Comparison of ENCODE assay signal across 8 mouse cellular contexts in the genomic region with DNA sequence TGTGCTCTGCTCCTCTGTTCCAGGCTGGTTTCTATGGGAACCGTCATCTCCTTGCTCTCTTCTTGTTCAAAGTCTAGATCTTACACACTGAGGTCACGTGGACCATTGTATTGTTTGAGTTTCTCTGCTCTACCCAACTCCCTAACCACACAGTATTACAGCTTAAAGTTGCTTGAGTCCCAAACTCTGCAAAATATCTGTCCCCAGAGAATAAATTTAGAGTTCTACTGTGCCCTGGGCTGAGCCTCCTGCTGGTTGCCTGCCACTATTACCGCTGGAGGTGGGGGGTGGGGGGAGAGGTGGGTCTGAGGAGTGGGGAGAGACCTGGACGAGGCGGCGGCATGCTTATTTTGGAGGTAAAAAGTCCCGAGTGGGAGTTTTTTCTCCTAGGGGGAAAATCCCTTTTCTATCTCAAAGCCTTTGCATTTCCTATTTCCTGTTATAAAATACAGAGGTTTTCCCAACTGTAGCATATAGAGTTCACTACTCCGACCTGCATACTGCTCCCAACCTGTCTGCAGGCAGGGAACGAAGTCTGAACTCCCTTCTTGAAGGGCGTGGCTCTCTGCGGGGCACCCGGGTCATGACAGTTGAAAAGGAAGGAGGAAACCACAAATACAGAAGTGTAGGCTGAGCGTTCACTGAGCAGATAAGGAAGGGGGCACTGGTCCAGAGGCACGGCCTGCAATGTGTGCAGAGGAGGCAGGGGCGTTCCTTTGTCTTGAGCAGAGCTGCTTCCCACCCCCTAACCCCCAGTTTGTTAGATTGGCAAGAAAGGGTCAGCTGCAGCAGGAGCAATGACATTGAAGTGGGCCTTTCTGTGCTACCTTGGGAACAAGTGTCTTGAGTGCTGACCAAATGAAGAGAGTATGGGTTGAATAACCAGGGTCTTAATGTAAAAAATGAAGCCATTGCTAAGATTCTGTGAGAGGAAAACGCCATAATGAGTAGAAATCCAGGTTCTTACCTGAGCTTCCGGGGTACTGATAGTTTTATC.
A peak's percentile ranks its signal among the peaks of the same experiment; 100 is the strongest.
DNase-seq lines count a peak whose midpoint lies in the region; ATAC-seq and TF ChIP-seq lines count a peak whose summit lies in the region.

No protein-coding gene starts in this region.

- no peak for DNase-seq in midbrain, postnatal 0 days (ENCODE audit: low spot score)
- peak; percentile 44 for DNase-seq in lung, postnatal 25 days (ENCODE audit: low spot score)
- DNase-seq in thymus, adult 2 months = peak; percentile 56
- no peak for DNase-seq in hindbrain, postnatal 0 days (ENCODE audit: low spot score)
- DNase-seq in urinary bladder, postnatal 14 days (ENCODE audit: low spot score) = no peak
- DNase-seq in right cerebral cortex, postnatal 4 days = no peak

- TF ChIP-seq POLR2A in thymus, adult 2 months (IDR thresholded peaks at IDR 0.05; ENCODE audit: control insufficient read depth, extremely low read depth, insufficient read depth, low read length, poor library complexity) = no peak

- WGBS in midbrain, postnatal 0 days = 43% methylated on average over 17 of the region's 17 CpGs
- 46% methylated on average over 17 of the region's 17 CpGs for WGBS in midbrain, embryonic 13.5 days
- WGBS in heart, embryonic 12.5 days = 28% methylated on average over 17 of the region's 17 CpGs
- 8% methylated on average over 17 of the region's 17 CpGs for WGBS in thymus, adult 2 months
- WGBS in hindbrain, postnatal 0 days = 36% methylated on average over 17 of the region's 17 CpGs

- ATAC-seq in midbrain, postnatal 0 days (ENCODE audit: low FRiP score) = peak; percentile 62; the same call in 1 of the 2 replicates
- ATAC-seq in midbrain, embryonic 13.5 days = no peak
- ATAC-seq in heart, embryonic 12.5 days (ENCODE audit: insufficient number of reproducible peaks, low FRiP score) = peak; percentile 66; the same call in 1 of the 2 replicates
- no peak for ATAC-seq in hindbrain, postnatal 0 days

- no peak for TF ChIP-seq CTCF in midbrain, postnatal 0 days (IDR thresholded peaks at IDR 0.05)
- no peak for TF ChIP-seq CTCF in thymus, adult 2 months (IDR thresholded peaks at IDR 0.05; ENCODE audit: borderline replicate concordance, control insufficient read depth, extremely low read depth, insufficient read depth, low read length, poor library complexity)
- no peak for TF ChIP-seq CTCF in hindbrain, postnatal 0 days (IDR thresholded peaks at IDR 0.05; ENCODE audit: low read depth)

- H3K4me3 ChIP-seq in midbrain, postnatal 0 days (ENCODE audit: low read depth, low read length) = no peak overlapping the region
- H3K4me3 ChIP-seq in midbrain, embryonic 13.5 days (replicated peaks) = no peak overlapping the region
- no peak overlapping the region for H3K4me3 ChIP-seq in heart, embryonic 12.5 days
- H3K4me3 ChIP-seq in thymus, adult 2 months (ENCODE audit: control insufficient read depth, insufficient read depth, low read length) = no peak overlapping the region
- no peak overlapping the region for H3K4me3 ChIP-seq in hindbrain, postnatal 0 days (ENCODE audit: low read length)

- no peaks in the 10 kb centered on the region for H3K9me3 ChIP-seq in midbrain, postnatal 0 days (ENCODE audit: low read length)
- H3K9me3 ChIP-seq in midbrain, embryonic 13.5 days = no peaks in the 10 kb centered on the region; the same call in 1 of the 2 replicates
- no peaks in the 10 kb centered on the region for H3K9me3 ChIP-seq in heart, embryonic 12.5 days (replicated peaks)
- no peaks in the 10 kb centered on the region for H3K9me3 ChIP-seq in hindbrain, postnatal 0 days (ENCODE audit: low read length)

- H3K4me1 ChIP-seq in midbrain, postnatal 0 days (ENCODE audit: insufficient read depth, low read length) = no peaks in the 10 kb centered on the region
- H3K4me1 ChIP-seq in midbrain, embryonic 13.5 days (replicated peaks) = no peaks in the 10 kb centered on the region
- peaks cover 10% of the 10 kb centered on the region for H3K4me1 ChIP-seq in heart, embryonic 12.5 days (replicated peaks)
- peaks cover 17% of the 10 kb centered on the region for H3K4me1 ChIP-seq in thymus, adult 2 months (replicated peaks; ENCODE audit: control insufficient read depth, insufficient read depth, low read length)
- H3K4me1 ChIP-seq in hindbrain, postnatal 0 days (ENCODE audit: insufficient read depth, low read length) = peaks cover 4% of the 10 kb centered on the region; the same call in 1 of the 2 replicates

- no peaks in the 10 kb centered on the region for H3K36me3 ChIP-seq in midbrain, postnatal 0 days (ENCODE audit: insufficient read depth, low read length)
- H3K36me3 ChIP-seq in midbrain, embryonic 13.5 days = no peaks in the 10 kb centered on the region
- H3K36me3 ChIP-seq in heart, embryonic 12.5 days = no peaks in the 10 kb centered on the region
- H3K36me3 ChIP-seq in thymus, adult 2 months (ENCODE audit: control insufficient read depth, insufficient read depth, low read length) = no peaks in the 10 kb centered on the region
- no peaks in the 10 kb centered on the region for H3K36me3 ChIP-seq in hindbrain, postnatal 0 days (ENCODE audit: insufficient read depth, low read length)

- no peak overlapping the region for H3K27ac ChIP-seq in midbrain, postnatal 0 days (ENCODE audit: low read depth, low read length)
- H3K27ac ChIP-seq in midbrain, embryonic 13.5 days = no peak overlapping the region
- no peak overlapping the region for H3K27ac ChIP-seq in heart, embryonic 12.5 days (ENCODE audit: poor library complexity, severe bottlenecking)
- peak overlapping the region; percentile 79 for H3K27ac ChIP-seq in thymus, adult 2 months (ENCODE audit: control insufficient read depth, insufficient read depth, low read length)
- H3K27ac ChIP-seq in hindbrain, postnatal 0 days = no peak overlapping the region

- H3K4me2 ChIP-seq in midbrain, postnatal 0 days (ENCODE audit: low read depth, low read length, poor library complexity, severe bottlenecking) = no peak overlapping the region
- no peak overlapping the region for H3K4me2 ChIP-seq in midbrain, embryonic 13.5 days (replicated peaks)
- peak overlapping the region; percentile 49 for H3K4me2 ChIP-seq in heart, embryonic 12.5 days
- no peak overlapping the region for H3K4me2 ChIP-seq in hindbrain, postnatal 0 days (ENCODE audit: low read depth, low read length)

- no peak overlapping the region for H3K9ac ChIP-seq in midbrain, postnatal 0 days (replicated peaks; ENCODE audit: low read length, poor library complexity, severe bottlenecking)
- H3K9ac ChIP-seq in midbrain, embryonic 13.5 days (replicated peaks) = no peak overlapping the region
- H3K9ac ChIP-seq in heart, embryonic 12.5 days = no peak overlapping the region
- H3K9ac ChIP-seq in hindbrain, postnatal 0 days (replicated peaks; ENCODE audit: low read length) = no peak overlapping the region

- H3K27me3 ChIP-seq in midbrain, postnatal 0 days (ENCODE audit: insufficient read depth, low read length) = no peaks in the 10 kb centered on the region
- no peaks in the 10 kb centered on the region for H3K27me3 ChIP-seq in midbrain, embryonic 13.5 days
- H3K27me3 ChIP-seq in heart, embryonic 12.5 days (replicated peaks) = no peaks in the 10 kb centered on the region
- H3K27me3 ChIP-seq in thymus, adult 2 months (ENCODE audit: control insufficient read depth, insufficient read depth, low read length) = no peaks in the 10 kb centered on the region
- H3K27me3 ChIP-seq in hindbrain, postnatal 0 days (ENCODE audit: insufficient read depth, low read length) = no peaks in the 10 kb centered on the region

Comparison
In these comparisons a context has a peak if more than half of its experiments do, and no peak if none do; other contexts are left out.
1. ATAC-seq: peak in midbrain, postnatal 0 days (single experiment) and heart, embryonic 12.5 days (single experiment); none in midbrain, embryonic 13.5 days (single experiment) and hindbrain, postnatal 0 days (single experiment).
2. DNase-seq: peak in lung, postnatal 25 days (single experiment) and thymus, adult 2 months (single experiment); none in midbrain, postnatal 0 days (single experiment), hindbrain, postnatal 0 days (single experiment), urinary bladder, postnatal 14 days (single experiment) and right cerebral cortex, postnatal 4 days (single experiment).